Mouse (Mus musculus) lung, postnatal 0 days (tissue): Measurements from ENCODE around the gene Serp1. TPM values are rescaled to one million over a fixed set of nuclear protein-coding genes. Genes with fewer than 3 reads are reported as not detected.

ENCODE experiments used
- polyA plus RNA-seq: library from polyadenylated mRNA; unstranded; fragments of >200 nt; fragmentation: Nextera tagmentation; extraction: Ambion mirVana; gene quantifications from 2 replicates; pipeline ENCODE4 v1.2.1, GENCODE M21; 2015

Serp1 gene
- polyA plus RNA-seq, 1 experiment from 2014 or later: 117 TPM

Other genes with a start within 250 kb of the Serp1 start
- gene Tsc22d2, start 111.2 kb downstream of the Serp1 start, polyA plus RNA-seq: 8.9 and 10.5 TPM in 2 replicates
- gene Eif2a, start 71 bp downstream of the Serp1 start, polyA plus RNA-seq: 25.7 and 28.7 TPM in 2 replicates
- gene Selenot, start 50.7 kb upstream of the Serp1 start, polyA plus RNA-seq: 15.1 and 18.9 TPM in 2 replicates
- gene Erich6, start 111.3 kb upstream of the Serp1 start, polyA plus RNA-seq: 0.06 TPM in 1 of 2 replicates, not detected in the other
- gene Siah2, start 166.5 kb upstream of the Serp1 start, polyA plus RNA-seq: 3.9 and 4.1 TPM in 2 replicates